Mouse (Mus musculus) spleen, postnatal 14 days (tissue): Measurements from ENCODE around the gene Gkn3.

Source experiments
- DNase-seq, 2 experiments: peaks; one replicate each; pipeline ENCODE4 v3.0.0; 2021 to 2022; ENCODE audit warnings: low spot score in 2 of 2

Gkn3 gene

GRCm38 (mm10) chr6:87354441-87354840 lies 34.3 kb downstream of the Gkn3 start:
- no peak for DNase-seq

GRCm38 (mm10) chr6:87350829-87351228 lies 37.9 kb downstream of the Gkn3 start, which contains the start of gene Gkn1:
TSS of gene Gkn1 (minus strand) at chr6:87350942.
- no peak for DNase-seq

- DNase-seq, result no peak
Observed at GRCm38 (mm10) chr6:87335935-87336295, 52.8 kb downstream of the Gkn3 start.

GRCm38 (mm10) chr6:87335091-87335934 lies 53.4 kb downstream of the Gkn3 start, which contains the start of gene Antxr1:
TSS of gene Antxr1 (minus strand) at chr6:87335821.
- DNase-seq, result no peak

- no peak for DNase-seq
Observed at GRCm38 (mm10) chr6:87334361-87335090, 54.2 kb downstream of the Gkn3 start.
